Mouse (Mus musculus) kidney, adult 18-20 months (tissue): ENCODE results near the gene Pigm.

ENCODE experiments used
- DNase-seq: peaks from one replicate; pipeline ENCODE4 v3.0.0; 2021

Pigm gene

DNA sequence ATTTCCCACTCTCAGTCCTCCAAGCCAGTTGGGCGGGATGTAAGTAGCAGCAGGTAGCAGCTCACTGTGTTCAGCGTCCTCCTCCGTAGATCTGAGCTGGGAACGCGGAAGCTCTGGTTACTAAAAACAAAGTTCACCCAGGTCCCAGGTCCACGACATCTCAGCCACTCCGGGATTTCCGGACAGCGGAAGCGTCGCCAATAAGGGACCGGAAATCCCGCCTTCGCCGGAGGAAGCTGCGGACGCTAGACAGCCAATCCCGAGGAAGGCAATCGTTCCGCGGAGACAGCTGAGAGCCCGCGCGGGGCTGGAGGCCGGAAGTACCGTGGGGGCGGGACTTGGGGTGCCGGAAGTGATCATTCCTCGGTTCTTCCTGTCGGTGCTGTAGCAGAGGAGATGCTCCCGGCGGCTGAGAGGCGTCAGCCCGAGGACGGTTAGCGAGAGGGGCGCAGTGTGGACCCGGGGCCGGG, at the start of gene Pigm:
Gene Pigm (plus strand): TSS at position 349 of the 470 bp plus-strand sequence.
- peak; percentile 96 for DNase-seq

DNA sequence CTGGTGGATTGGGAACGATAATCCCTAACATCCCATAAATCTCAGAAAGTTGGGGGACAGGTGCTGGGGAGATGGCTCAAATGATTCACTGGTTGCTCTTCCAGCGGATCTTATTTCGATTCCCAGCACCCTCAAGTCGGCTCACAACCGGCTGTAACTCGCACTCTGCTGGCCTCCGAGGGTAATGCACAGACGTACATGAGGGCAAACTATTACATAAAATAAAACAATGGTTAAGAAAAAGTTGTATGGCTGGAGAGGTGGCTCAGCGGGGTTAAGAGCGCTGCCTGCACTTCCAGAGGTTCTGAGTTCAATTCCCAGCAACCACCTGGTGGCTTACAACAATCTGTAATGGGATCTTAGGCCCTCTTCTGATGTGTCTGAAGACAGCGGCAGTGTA, 49.7 kb upstream of the Pigm start:
- DNase-seq = no peak

DNA sequence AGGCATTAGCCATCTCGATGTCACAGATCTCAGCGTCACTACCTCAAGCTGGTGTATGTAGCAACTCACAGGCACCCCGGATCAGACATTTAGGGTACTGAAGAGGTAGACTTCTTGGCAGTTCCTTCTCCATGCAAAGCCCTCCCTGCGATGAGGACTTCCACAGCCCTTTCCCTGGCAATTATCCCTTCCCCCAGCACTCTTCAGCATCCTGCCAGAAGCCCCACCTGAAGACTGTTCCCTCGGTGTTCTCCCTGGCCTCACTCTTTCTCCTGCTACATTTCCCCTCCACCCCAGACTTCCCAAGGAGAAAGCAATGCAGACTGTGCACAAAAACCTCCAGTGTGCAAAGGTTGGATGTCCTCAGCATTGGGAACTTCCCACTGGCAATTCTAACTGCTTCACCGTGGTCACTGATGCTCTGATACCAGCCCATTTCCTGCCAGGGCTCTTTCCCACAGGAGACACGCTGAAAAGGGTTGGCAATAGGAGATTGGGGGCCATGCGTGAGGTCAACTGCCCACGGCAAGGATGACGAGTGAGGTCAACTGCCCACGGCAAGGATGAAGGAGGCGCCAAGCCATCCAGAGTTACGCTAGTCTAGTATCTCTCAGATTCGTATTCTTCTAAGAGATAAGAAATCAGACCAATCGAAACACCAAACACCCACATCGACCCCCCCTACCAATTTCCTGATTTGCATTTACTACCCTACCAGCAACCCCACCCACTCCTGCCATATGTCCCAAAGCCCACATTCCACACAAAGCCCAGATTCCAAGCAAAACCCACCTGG, 48.9 kb upstream of the Pigm start:
- no peak for DNase-seq

DNA sequence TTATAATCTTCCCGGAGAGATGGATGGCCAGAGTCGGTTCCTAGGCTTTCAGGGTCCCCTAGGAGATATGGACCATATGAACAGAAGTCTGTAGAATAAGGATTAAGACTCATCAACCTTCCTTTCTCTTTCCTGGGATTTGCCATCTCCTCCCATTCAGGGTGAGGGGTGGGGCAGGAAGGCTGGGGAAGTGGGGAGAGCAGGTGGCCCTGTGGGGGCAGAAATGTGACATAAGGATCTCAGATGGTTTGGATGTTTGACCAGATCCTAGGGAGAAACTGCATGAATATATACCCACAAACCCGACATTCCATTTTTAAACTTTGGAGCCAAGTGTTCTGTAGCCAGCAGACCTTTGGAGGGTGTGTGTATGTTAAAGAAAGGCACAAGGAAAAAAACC, 48.3 kb upstream of the Pigm start:
- no peak for DNase-seq

DNA sequence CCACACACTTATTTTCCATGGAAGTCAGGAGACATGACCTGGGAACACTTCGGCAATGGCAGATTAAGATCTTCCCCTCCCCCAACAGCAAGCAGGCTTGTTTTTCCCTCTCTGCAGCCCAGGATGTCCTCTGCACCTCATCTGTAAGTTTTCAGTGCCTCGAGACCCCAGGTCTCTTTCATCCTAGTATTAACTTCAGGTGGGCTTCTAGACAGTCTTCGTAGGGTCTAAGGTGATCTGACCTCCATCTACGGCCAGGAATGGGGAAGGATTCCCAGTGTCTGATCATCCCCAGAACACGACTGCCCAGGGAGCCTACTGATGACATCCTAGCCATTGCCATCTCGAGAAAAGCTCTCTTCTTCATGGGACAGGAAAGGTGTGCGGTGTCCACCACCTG, 47.9 kb upstream of the Pigm start:
- DNase-seq = no peak

DNA sequence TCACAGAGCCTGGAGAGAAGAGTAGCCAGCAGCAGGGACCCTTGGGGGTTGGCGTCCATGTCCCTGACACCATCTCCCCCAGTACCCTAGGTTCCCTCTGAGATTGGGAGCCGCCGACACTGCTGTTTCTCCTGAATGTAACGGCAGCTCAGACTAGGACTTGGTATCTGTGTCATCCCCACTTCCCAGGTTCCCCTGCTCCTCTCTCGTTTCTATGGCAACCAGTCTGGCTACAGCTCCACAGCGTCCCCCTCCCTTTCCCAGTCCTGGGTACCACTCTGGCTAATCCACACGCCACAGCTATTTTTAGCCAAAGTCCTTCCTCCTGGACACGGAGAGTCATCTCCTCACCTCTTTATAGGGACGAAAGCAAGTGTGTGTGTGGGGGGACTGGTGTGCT, 47.2 kb upstream of the Pigm start, which contains the start of gene Kcnj9:
Gene Kcnj9 (minus strand): TSS at position 188 of the 400 bp plus-strand sequence.
- DNase-seq = no peak

DNA sequence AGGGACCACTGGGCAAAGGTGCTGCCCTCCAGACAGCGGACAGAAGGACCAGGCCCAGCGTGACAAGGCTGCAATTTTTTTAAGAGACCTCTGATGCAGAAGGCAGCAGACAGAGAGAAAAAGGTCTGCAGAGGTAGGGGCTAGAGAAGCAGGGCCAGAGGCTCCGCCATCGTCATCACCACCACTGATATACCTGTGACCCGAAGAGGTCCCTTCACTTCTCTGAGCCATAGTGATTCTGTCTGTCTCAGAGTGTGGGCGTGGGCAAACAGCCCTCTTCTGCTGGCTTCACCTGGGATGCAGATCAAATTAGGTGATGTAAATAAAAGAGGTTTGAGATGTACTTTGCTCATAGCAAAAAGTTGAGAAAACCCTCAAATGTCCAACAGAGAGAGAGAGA, 46.7 kb upstream of the Pigm start:
- no peak for DNase-seq

DNA sequence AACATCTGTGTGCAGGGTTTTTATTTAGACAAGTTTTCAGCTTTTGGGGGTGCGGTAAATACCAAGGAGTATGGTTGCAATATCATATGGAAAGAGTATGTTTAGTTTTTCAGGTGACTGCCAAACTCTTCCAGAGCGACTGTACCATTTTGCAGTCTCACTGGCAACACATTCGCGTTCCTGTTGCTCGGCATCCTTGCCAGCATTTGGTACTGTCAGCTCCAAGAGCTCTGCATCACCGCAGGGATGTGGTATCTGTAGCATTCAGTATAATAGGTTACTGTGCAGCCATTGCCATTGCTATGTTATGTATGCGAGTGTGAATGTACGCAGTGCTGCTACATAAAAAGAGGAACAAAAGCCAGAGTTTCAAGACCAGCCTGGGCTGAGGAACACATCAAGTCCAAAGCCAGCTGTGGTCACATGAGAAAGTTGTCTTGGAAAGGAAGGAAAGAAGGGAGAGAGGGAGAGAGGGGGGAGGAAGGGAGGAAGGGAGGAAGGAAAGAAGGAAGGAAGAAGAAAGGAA, 44.9 kb upstream of the Pigm start:
- DNase-seq = no peak

DNA sequence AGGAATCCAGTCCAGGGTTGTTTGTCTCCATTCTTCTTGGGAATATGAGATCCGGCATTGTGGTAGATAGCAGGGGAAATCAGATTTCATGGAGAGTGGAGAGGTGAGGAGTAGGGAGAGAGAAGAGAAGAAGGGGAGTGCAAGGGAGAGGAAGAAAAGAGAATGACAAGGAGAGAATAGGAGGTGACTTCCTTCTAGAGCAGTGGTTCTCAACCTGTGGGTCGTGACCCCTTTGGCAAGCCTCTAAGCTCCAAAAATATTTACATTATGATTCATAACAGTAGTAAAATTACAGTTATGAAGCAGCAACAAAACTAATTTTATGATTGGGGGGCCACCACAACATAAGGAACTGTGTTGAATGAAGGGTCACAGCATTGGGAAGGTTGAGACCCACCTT, 43.4 kb upstream of the Pigm start:
- no peak for DNase-seq

DNA sequence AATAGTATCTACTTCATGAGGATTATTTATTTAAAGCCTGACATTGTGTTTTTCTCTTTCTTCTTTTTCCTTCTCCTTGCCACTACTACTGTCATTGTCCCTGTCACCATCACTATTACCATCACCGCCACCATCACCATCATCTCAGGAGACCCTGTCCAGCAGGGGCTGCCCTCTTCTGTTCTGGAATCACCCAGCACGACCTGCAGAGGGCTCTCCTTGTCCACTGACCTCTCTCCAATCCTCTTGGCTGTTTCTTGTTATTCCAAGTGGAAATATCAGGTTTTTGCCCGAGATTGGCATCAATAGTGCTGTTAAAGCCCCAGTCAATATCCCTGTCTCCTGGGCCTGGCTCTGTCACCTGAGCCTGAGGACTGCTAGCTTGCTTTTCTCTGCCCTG, 42.8 kb upstream of the Pigm start:
- DNase-seq = peak; percentile 28

DNA sequence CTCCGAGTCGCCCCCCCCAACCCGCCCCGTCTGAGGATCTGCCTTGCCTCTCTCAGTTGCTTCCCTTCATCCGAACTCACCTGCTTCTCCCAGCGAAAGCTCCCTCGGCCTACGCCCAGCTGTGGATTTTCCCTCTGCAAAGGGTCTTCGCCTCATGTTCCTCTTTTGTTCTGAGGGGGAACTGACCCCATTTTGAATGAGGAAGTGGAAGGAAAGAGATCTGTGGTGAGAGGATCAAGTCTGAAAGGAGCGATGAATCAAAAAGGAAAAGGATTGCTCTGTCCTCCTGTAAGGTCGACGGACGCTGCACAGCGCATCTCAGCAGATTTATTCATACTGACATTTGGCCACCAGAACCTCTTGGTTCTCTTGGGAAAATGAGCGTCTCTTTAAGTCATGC, 40.5 kb upstream of the Pigm start:
- DNase-seq = no peak

DNA sequence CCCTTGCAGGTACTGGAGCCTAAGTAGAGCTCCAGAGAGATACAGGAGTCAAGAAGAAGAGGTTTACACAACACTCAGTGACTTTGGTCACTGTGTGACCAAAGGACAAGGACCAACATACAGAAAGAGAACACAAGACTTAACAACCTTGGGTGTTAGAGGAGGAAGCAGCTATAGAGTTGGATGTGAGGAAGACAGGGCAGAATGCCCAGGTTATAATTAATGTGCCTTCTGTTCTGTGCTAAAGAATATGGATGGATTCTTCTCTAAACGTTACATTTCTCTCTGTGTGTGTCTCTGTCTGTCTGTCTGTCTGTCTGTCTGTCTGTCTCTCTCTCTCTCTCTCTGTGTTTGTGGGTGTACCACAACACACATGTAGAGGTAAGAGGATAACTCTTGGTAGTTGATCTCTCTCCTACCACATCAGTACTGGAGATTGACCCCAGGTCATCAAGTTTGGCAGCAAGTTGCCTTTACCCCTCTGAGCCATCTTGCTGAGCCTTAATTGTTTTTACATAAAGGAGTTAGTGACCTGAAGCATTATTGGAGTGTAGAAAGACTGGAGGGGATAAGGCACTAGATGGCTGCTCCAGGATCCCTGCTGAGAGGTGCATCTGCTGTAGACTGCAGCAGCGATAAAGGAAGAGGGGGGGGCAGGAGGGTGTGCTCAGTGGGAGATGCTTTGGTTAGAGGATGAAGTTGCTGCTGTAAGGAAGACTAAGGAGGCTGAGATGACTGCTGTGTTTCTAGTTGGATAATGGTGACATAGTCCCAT, 38.7 kb upstream of the Pigm start:
- DNase-seq = no peak

DNA sequence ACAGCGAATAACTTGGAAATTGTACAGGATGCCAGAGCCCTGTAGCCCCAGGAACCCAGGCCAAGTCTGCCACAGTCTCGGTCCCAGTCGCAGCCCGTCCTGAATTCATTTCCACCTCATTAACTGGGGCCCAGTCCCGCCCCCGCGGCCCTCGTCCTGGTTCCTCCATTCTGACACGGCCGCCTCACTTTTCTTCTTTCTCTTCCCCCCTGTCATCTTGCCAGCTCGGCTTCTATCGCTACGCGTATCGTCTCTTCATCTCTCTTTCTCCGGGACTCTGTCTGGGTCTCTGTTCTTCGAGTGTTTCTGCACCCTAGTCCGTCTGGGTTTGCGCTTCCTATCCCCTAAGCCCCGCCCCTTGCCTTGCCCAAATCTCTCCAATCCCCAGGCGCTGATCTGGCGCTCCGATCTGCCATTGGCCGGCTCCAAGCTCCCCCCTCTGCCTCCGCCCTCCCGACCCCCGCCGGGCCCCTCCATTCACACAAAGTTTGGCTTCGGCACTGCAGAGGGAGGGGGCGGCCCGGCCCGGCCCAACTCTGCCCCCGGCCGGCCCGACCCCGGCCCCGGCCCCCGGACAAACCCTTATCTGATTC, 35.5 kb upstream of the Pigm start, which contains the start of gene Kcnj10:
Gene Kcnj10 (plus strand): TSS at position 482 of the 593 bp plus-strand sequence.
- DNase-seq = peak; percentile 79

DNA sequence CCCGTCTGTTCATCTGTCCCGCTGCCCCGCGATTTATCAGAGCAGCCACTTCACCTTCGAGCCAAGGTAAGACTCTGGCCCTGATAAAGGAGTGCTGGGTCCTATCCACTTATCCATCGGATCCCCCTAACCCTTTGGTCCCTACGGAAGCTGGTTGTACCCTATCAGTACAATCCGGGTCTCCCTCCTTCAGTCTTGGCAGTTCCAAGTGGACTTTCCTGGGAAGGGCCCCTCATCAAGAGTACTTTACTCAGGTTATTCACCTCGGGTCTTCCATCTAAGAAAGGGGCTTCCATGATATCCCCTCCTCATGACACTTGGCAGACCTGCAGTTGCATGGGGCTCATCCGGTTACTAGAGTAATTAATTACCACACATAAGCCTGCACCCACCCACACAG, 35.0 kb upstream of the Pigm start:
- no peak for DNase-seq

DNA sequence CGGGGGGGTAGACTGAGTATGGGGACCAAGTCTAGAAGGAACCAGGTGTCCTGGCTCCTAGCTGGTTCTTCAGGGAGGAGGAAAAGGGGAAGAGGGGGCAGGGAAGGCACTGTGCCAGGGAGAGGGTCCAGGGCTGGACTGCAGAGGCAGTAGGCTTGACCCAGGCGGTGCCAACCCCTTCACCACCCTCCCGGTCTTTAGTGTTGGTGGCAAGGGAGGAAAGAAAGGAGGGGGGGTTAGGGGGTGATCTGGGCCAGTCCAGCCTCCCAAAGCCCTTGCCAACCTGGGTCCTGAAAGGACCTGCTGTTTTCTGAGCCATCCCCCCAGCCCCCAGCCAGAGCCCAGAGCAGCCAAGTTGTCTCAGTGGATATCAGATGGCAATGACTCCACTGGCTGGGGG, 33.6 kb upstream of the Pigm start:
- peak; percentile 25 for DNase-seq

DNA sequence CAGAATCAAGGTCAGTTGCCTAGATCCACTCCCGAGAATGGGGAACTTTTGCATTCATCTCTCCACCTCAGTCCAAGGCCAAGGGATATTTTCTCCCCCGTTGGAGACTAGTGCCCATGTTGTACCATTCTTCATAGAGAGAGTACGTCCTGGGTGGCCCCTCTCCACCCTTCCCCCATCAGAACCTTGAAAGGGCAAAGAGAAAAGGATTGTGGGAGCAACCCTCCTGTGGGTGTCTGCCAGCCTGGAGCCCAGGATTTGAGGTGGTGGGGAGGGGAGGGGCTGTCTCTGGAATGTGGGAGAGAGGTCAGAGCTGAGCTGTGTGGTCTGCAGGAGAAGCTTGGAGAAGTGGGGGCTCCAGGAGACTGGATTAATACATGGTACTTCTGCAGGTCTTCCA, 32.4 kb upstream of the Pigm start:
- peak; percentile 25 for DNase-seq

DNA sequence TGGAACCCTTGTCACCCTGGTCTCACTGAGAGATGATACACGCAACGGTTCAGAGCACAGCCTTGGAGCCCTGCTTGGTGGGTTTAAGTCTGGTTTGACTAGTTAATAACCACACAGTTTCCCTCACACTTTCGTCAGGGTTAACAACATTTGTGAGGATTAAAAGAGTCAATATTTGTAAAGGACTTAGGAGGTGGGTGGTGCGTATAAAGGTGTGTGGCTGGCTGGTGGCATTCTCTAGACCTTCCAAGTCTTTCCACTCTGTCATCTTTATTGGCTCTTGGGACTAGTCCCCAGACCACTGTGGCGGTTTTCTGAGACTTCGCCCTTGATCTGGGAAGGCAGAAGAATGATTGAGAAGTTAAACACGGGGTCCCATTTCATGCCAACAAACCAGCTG, 31.5 kb upstream of the Pigm start:
- DNase-seq = no peak

DNA sequence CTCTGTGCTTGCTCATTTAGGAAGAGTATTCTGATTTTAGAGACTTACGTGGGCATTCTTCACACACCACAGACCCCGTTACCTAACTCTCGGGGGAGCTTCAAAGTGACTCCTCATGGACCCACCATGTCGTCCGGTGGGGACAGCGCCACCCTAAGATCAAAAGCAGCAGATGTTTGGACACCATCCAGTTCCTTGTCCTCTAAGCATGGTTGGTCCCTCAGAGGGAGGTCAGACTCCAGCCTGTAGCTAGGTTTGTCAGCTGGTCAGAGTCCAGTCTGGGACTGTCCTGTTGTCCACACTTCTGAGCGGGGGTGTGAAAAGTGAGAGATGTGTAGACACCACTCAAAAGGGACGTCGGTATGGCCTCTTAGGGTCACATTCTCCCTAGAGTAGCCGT, 29.6 kb upstream of the Pigm start:
- DNase-seq = peak; percentile 42

DNA sequence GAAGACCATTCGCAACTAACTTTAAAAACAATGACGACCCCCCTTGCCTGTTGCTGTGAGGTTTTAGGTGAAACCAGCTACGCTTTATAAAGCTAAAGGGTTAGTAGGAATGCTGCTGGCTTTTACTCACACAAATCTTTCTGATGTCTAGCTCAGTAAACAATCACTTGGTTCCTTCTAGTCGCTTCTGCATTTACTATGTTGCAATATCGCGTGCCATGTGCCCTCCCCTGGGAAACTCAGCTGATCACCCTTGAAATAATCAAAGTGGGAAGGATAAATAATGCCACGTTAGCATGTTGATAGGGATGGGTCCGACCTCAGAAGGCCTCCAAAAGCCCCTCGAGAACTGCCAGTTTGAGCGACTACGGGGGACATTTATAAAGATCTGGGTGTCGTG, 29.0 kb upstream of the Pigm start:
- no peak for DNase-seq

DNA sequence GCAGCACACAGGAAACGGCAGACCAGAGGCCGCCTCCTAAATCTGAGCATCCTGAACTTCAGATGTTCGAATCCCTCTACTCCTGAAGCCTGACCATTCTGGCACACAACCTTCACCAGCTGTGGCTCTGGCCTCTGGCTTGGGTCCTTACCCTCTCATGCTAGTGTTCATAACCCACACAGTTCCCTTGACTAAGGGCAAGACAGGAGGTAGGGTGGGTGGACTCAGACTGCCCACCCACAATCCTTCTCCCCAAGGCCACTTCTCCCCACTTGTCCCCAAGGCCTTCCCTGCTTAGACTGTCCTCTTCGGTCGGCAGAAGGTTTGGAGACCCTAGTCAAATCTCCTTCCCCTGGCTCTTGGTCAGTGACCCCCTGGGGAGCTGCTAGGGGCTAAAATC, 26.8 kb upstream of the Pigm start:
- no peak for DNase-seq

DNA sequence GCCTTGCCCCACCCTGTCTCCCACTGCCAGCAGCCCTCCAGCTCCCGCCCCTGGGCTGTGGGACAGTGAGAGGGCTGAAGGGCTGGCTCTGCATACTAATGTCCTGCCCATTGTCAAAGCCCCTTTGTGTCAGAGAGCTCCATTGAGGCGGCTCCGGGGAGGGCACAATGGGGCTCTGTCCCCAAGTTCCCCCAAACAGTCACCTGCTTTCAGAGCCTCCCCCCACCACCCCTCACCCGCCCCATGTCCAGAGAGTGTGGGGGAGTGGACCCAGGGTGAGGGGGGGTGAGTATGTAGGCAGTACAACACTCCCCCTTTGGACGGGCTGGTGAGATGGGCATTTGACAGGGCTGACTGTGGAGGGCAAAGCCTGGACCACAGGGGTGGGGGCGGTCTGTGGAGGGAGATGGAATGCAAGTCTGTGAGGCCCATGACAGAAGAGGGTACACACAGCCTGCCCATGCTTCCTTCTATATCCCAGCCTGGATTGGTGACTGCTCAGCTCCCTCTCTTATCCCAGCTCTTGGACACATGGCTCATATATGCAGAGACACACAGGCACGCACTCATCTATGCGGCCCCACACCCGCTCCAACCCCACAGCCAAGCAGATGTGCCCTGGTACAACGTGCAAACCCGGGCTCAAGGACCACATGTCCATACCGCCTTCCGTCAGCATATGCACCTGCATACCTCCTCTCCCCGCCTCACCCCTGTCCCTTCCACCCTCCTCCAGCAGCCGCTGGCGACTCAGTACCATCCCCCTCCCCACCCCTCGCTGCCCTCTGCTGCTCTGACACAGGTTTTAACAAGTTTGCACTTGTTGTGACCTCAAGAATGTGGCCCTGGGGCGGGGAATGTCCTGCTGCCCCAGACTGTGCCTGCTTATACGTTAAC, 26.2 kb upstream of the Pigm start:
- peak; percentile 84 for DNase-seq

DNA sequence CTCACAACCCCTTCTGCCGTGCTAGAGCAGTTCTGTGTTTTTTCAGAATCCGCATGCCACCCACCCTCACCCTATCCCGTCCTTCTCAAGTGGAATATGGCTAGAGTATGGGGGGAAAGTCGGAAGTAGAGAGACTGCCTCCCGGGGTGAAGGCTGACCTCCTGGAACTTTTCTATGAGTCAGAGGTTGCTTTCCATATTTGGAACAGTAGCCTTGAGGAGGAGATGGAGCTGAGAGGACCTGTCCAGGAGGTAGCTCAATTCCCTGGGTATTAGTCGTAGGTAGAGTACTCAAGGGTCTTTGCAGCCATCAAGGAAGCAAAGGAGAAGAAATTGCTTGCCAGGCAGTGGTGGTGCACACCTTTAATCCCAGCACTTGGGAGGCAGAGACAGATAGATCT, 24.3 kb upstream of the Pigm start:
- no peak for DNase-seq
